Mouse (Mus musculus) C2C12 (cell line): ENCODE measurements around the gene Noc4l. TPM values are rescaled to one million over a fixed set of nuclear protein-coding genes. Genes with fewer than 3 reads are reported as not detected.

Experiments
- H3K27me3 ChIP-seq: one replicate; pipeline ENCODE4 v1.6.1; 2011; ENCODE audit not compliant: control insufficient read depth, insufficient read depth, insufficient read length
- H3K36me3 ChIP-seq: one replicate; pipeline ENCODE4 v1.6.1; 2011; ENCODE audit not compliant: control insufficient read depth, insufficient read depth
- H3K4me3 ChIP-seq: one replicate; pipeline ENCODE4 v1.5.1; 2011; ENCODE audit warnings: mild to moderate bottlenecking, control low read depth; ENCODE audit not compliant: poor library complexity, insufficient read depth, severe bottlenecking
- H3K79me2 ChIP-seq: one replicate; pipeline ENCODE4 v1.6.1; 2011; ENCODE audit not compliant: control insufficient read depth, insufficient read depth
- H3K79me3 ChIP-seq: one replicate; pipeline ENCODE4 v1.6.1; 2011; ENCODE audit warnings: low read depth, control low read depth
- H3ac ChIP-seq: one replicate; pipeline ENCODE3; 2011; ENCODE audit warnings: low read depth; ENCODE audit not compliant: control insufficient read depth, insufficient read length
- CEBPB ChIP-seq: IDR thresholded peaks from one replicate; pipeline ENCODE4 v1.6.1; 2011; ENCODE audit warnings: low read depth, mild to moderate bottlenecking, control low read depth, moderate library complexity
- CTCF ChIP-seq: IDR thresholded peaks from one replicate; pipeline ENCODE4 v1.5.1; 2011; ENCODE audit not compliant: control insufficient read depth, insufficient read depth, insufficient read length
- FOSL1 ChIP-seq: IDR thresholded peaks from one replicate; pipeline ENCODE4 v1.8.0; 2011; ENCODE audit warnings: mild to moderate bottlenecking, low read length; ENCODE audit not compliant: poor library complexity, insufficient read depth, severe bottlenecking
- MAX ChIP-seq: IDR thresholded peaks from one replicate; pipeline ENCODE4 v1.6.1; 2011; ENCODE audit warnings: mild to moderate bottlenecking, control low read depth
- MYOD1 ChIP-seq: IDR thresholded peaks from one replicate; pipeline ENCODE4 v1.6.1; 2011; ENCODE audit warnings: low read depth; ENCODE audit not compliant: control insufficient read depth, insufficient read length
- MYOG ChIP-seq: IDR thresholded peaks from one replicate; pipeline ENCODE4 v1.6.1; 2011; ENCODE audit not compliant: control insufficient read depth, insufficient read length; ENCODE audit errors: extremely low read depth
- USF1 ChIP-seq: IDR thresholded peaks from one replicate; pipeline ENCODE4 v1.6.1; 2011; ENCODE audit warnings: low read depth, mild to moderate bottlenecking, control low read depth, moderate library complexity
- polyA plus RNA-seq: library from polyadenylated mRNA; unstranded; fragments of >200 nt; fragmentation: generic; extraction: Trizol; gene quantifications from one replicate; pipeline ENCODE4 v1.2.1, GENCODE M21; 2012; ENCODE audit warnings: missing spikeins

Gene Noc4l
- polyA plus RNA-seq, 1 experiment, result 51.7 TPM

- Histone ChIP-seq H3K27me3 (peaks cover 3% of the 10 kb centered on the region), H3K36me3 (no peaks in the 10 kb centered on the region), H3K79me2 (no peaks in the 10 kb centered on the region), H3K79me3 (no peaks in the 10 kb centered on the region), H3ac (no peak overlapping the region), H3K4me3 (no peak overlapping the region)
- TF ChIP-seq MYOD1 (peak; percentile 14), FOSL1 (no peak)
Observed at GRCm38 (mm10) chr5:110611435-110612158, 41.6 kb downstream of the Noc4l start.

- no peaks in the 10 kb centered on the region for H3K27me3 ChIP-seq
- H3ac ChIP-seq, result no peak overlapping the region
- no peaks in the 10 kb centered on the region for H3K79me2 ChIP-seq
- H3K79me3 ChIP-seq, result no peaks in the 10 kb centered on the region
- no peak for TF ChIP-seq CTCF
- no peak for TF ChIP-seq USF1
- TF ChIP-seq MAX, result no peak
- no peak for TF ChIP-seq CEBPB
- no peak for TF ChIP-seq MYOD1
- no peak for TF ChIP-seq FOSL1
- no peak for TF ChIP-seq MYOG
- no peak overlapping the region for H3K4me3 ChIP-seq
- H3K36me3 ChIP-seq, result no peaks in the 10 kb centered on the region
Observed at GRCm38 (mm10) chr5:110610484-110610883, 42.7 kb downstream of the Noc4l start.

- no peak overlapping the region for H3K4me3 ChIP-seq
- H3K79me2 ChIP-seq, result no peaks in the 10 kb centered on the region
- no peaks in the 10 kb centered on the region for H3K27me3 ChIP-seq
- TF ChIP-seq CTCF (no peak), CEBPB (no peak), FOSL1 (no peak), MYOD1 (no peak), MAX (no peak), MYOG (no peak), USF1 (no peak)
- H3K36me3 ChIP-seq, result no peaks in the 10 kb centered on the region
- H3K79me3 ChIP-seq, result no peaks in the 10 kb centered on the region
- H3ac ChIP-seq, result no peak overlapping the region
Observed at GRCm38 (mm10) chr5:110609868-110610267, 43.3 kb downstream of the Noc4l start.

- Histone ChIP-seq H3K36me3 (no peaks in the 10 kb centered on the region), H3ac (no peak overlapping the region), H3K27me3 (no peaks in the 10 kb centered on the region), H3K79me3 (no peaks in the 10 kb centered on the region), H3K79me2 (no peaks in the 10 kb centered on the region), H3K4me3 (no peak overlapping the region)
- TF ChIP-seq FOSL1 (no peak), MAX (no peak), MYOG (no peak), USF1 (no peak)
Observed at GRCm38 (mm10) chr5:110609425-110609824, 43.8 kb downstream of the Noc4l start.

- TF ChIP-seq MYOD1 (no peak), MAX (no peak), FOSL1 (no peak), CTCF (no peak), CEBPB (no peak), MYOG (no peak), USF1 (no peak)
- Histone ChIP-seq H3K79me2 (no peaks in the 10 kb centered on the region), H3K36me3 (no peaks in the 10 kb centered on the region), H3K4me3 (no peak overlapping the region), H3K79me3 (no peaks in the 10 kb centered on the region), H3ac (no peak overlapping the region), H3K27me3 (no peaks in the 10 kb centered on the region)
Observed at GRCm38 (mm10) chr5:110608941-110609340, 44.3 kb downstream of the Noc4l start.

- H3ac ChIP-seq, result no peak overlapping the region
- H3K79me2 ChIP-seq, result no peaks in the 10 kb centered on the region
- no peaks in the 10 kb centered on the region for H3K36me3 ChIP-seq
- no peak overlapping the region for H3K4me3 ChIP-seq
- H3K79me3 ChIP-seq, result no peaks in the 10 kb centered on the region
- TF ChIP-seq USF1, result no peak
- TF ChIP-seq MYOD1, result no peak
- no peak for TF ChIP-seq CEBPB
- TF ChIP-seq MYOG, result no peak
- TF ChIP-seq CTCF, result no peak
- TF ChIP-seq MAX, result no peak
- no peak for TF ChIP-seq FOSL1
- H3K27me3 ChIP-seq, result no peaks in the 10 kb centered on the region
Observed at GRCm38 (mm10) chr5:110608336-110608735, 44.9 kb downstream of the Noc4l start.
